Mouse (Mus musculus): Measurements from ENCODE around the gene Ptn.

Gene Ptn

DNA sequence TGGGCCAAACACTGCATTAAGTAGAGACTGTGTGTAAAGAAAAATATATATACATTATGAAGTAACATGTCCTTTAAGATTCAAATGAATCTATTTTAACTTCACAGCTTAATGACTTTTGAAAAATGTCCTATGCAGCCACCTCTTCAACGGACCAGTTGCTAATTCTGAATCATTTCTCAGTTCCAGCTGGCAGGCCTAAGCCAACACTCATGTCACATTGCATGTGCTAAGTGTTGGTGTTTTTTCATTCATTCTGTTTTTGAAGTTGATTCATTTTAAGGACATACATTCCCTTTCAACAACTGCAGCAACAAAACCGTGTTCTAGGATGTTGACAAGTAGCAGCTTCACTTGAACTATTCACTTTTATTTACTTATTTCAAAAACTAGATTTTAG, 6.0 kb upstream of the Ptn start:
- no peak for DNase-seq

DNA sequence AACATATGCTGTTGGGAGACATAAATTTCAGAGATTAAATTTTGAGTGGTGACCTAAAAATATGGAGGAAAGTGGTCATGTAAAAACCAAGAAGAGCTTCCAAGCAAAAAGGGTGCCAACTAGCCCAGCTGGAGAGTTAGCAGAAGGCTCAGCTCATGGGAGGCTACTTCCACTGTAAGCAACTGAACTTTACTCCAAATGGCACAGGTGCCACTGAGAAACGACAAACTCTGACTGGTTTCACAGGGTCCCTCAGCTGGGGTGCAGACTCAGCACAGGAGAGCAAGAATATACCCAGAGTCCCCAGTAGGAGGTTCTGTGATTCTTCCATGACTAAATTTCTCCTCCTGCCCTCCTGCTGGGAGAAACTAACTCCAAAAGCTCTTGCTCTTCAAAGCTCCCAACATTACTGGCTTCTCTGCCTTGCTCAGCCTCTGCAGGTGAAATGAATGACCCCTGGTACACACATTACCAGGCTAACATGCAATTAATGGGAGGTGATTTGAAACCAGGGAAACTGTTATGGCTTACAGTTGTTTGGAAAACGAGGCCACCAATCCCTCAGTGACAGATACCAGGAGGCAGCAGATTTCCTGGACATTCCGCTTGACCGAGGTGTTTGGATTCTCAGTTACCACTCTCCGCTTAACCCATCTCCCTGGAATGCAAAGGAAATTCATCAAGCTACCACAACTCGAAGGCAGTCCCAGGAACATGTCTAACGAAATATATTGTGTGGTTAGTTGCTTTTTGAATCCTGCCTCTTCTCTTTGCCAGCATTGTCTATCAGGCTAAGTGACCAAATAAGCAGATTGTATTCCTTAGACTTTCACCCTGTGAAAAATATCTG, 2.9 kb upstream of the Ptn start:
- no peak for DNase-seq

DNA sequence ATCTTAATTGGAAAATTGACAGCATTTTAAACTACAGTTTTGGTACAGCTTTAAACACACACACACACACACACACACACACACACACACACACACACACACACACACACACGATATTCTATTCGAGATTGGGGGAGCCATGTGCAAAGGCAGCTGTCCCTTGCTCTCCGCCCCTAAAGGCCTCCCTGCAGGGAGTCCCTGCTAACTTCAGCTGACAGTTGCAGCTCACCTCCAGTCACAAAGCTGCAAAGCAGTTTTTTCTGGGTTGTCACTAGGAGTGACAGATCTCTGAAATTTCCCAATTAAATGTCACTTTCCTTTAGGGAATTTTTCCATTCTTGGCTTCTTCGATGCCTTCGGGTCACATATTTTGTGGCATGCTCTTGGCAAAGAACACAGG, 428 bp upstream of the Ptn start:
- peak; percentile 14 to 40 for DNase-seq

DNA sequence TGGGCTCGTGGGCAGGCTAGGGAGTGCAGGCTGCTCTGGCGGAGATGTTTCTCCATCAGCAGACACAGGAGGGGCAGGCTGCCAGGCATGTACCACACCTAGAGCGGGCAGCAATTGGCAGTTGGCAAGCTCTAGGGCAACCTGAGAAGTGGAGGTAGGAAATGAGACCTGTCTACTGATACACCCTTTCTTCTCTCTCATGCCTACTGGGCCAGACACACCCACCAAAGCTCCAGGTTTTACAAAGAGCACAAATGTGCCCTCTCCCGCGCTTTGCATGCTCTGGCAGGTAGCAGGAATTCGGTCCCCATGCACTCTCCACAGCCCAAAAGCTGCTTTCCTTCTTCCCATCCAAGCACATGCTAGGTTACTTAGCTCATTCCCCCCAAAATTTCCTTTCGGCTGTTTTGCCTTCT, 701 bp downstream of the Ptn start:
- DNase-seq: peak; percentile 82 to 87

DNA sequence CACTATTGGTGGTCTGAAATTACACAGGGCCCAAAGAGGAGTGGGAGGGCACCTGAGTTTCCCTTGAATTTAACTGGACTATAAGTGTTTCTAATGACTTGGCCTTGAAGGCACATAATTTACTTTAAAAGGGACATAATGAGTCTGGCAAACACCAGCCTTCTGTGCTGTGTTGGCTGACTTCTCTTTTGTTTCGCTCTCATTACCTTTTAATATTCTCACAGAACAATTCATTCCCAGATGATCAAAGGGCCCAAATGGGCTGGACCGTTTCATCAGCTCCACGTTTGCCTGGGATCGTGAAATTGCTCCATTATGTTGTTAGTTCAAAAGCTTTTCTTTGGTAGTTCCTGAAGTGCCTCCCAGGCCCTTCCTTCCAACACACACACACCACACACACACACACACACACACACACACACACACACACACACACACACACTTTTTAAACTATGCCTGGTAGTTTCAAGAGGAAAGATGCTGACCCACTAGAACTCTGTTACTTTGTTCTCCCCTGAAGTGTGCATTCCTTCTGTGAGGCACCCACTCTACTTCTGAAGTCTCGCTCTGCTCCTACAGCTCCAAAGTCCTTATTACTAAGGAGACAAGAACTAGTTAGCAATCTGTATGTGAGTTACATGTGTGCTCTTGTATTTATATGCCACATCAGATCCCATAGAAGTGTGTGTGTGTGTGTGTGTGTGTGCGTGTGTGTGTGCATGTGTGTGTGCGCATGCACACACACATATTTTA, 1.5 kb downstream of the Ptn start:
- no peak for DNase-seq

DNA sequence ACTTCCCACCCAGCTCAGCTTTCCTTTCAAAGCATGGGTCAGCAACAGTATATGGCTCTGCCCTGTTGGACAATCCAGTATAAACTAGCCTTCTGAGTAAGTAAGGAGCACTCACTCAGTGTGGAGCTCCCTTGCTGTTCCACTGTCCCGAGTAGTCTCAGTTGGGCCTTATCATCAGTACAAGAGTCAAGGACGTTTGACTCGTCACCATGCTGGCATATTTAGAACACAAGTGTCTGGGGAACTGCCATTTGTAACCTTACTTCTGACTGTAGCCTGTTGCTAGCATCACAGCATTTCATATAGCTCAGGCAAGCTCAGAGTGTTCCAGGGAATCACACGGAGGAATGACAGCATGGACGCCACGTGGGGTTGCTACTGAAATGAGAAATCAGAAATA, 3.1 kb downstream of the Ptn start:
- no peak for DNase-seq

DNA sequence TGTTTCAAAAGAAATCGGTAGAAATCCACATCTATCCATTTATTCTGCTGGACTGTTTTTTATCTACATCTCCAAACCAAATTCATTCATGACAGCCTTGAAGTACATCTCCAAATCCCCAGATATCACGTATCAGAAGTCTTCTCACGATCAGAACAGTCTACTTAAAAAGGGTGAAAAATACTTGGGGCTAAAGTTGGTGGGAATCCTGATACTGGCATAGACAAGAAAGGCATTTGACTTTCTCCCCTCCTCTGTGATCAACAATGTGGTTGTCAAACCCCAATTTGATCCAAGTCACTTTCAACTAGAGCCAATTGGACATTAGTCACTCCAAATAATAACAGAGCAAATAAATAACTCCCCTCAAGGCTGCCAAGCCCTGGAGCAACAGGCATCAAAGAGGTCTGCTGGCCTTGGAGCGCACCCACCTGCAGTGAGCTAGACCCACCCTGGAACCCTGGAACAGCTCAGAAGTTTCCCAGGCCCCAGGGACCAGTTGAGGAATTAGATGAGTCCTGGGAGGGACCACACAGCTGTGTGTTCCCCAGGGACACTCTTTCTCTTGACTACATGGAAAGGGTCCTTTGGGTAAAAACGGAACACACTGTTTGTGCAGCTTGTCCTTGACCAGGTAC, 9.6 kb downstream of the Ptn start:
- DNase-seq: no peak

DNA sequence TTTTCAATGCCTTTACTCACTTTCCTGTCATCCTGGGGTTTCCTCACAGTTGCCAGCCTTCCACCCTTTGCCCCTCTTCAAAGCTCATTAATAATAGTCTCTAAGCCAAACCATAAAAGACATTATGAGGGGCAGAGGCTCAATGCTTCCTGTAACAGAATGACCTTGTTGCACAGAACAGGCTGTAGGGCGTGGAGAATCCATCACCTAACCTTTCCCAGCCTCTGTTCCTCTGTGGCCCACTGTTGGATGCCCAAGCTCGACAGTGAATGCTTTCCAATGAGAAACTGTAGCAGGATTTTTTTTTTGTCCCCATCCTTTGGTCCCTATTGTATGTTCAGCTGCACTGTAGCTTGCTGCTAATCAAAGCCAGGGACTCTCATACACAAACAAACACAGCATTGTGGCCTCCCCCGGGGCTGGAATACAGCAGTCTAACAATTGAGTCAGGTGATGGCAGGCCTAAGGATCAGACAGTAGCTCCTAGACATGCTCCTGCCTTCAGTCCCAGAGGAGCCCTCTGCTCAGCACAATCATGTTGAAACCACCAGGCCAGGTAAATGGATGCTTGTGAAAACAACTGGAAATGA, 12.9 kb downstream of the Ptn start:
- no peak for DNase-seq

DNA sequence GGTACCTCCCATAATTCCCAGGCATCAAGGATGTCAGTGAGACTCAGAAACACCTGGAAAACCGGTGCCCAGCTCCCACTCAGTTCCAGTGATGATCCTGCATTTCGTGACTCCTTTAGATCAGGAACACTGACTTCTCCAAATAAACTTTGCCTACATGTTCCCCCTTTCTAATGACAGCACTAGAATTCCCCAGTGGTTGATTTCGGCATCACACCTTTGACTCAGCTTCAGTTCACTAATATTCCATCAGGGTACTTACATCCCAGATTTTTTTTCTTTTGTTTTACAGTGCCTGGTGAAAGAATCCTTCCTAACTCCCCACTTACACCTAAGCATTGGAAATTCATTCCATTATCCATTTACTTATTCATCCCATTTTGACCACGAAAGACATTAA, 15.5 kb downstream of the Ptn start:
- no peak for DNase-seq

DNA sequence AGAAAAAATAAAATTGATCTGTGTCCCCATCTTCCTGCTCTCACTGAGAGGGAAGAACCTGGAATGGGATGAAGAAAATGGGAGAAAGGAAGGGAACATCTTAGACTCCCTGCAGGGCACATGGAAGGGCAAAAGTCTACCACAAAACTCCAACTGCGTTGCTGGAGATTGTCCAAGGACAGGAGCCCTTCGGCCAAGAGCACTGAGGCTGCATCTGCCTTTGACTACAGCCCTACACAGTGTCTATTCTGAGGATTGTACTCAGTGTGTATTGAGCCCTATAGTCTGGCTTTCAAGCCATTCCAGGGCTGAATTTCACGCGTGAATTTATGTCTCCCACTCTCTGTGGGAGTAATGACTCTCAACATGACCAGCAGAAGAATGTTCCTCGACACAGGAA, 16.2 kb downstream of the Ptn start:
- peak; percentile 77 to 86 for DNase-seq

DNA sequence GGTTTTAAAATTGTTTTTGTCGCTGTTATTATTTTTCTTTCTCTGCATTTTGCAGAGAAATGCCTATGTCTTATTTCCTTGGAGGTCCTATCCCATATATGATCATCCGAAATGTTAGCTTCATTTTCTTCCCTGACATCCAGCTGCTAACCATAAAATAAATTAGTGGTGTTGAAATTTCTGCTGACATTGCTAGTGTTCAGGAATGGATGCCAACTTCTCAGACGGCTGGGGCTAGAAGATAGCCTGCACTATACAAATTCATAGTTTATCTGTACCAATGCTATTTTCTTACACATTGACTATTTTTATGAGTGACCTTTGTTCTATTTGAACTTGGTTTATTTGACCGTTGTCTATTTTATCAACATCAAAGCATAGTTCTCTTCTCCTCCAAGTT, 20.8 kb downstream of the Ptn start:
- DNase-seq: no peak

DNA sequence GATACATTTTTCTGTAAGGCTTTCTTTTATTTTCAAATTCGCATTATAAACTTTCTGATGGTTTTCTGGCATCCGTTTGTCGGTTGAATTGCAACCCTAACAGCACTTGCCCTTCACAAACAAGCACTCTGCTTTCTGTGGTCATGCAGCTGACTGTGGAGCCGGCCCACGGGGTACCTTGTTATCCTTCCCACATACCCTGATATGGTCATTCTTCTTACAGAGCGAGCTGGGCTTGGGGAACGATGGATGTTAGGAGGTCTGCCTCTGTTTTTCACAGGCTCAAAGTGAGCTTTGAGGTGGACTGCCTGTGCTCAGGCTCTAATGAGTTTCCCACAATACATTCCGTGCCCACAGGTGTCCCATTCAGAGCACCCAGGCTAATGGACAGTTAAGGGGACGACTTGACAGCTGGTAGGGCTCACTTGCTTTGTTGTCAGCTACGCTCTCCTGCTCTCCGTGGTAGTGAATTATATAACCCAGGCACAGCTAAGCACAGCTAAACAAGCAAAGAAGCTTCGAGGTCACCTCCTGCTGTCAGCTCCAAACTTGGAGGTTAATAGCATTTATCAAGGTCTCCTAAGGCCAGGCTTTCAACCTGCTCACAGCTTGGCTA, 21.3 kb downstream of the Ptn start:
- peak; percentile 17 to 25 for DNase-seq

DNA sequence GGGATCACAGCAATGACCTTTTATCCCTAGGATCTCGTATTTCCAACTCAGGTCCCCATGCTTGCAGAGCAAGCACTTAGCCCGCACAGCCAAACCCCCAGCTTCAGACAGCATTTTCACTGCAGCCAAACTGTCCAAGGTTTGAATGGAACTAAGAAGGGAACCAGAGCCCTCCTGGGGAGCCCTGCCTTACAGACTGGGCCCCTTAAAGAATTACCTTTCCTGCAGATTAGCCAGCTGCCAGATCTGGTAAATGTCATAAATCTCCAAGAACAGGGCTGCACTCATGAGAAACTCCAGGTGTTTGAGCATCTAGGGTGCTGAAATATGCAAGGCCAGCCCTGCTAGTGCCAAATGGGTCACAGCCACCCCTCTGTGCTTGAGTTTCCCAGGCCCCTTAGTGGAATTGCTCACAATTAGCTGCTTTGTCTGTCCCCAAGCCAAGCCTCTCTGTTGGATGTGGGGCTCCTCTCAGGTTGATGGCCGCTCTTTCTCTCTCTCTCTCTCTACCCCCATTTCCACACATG, 25.3 kb downstream of the Ptn start:
- no peak for DNase-seq

DNA sequence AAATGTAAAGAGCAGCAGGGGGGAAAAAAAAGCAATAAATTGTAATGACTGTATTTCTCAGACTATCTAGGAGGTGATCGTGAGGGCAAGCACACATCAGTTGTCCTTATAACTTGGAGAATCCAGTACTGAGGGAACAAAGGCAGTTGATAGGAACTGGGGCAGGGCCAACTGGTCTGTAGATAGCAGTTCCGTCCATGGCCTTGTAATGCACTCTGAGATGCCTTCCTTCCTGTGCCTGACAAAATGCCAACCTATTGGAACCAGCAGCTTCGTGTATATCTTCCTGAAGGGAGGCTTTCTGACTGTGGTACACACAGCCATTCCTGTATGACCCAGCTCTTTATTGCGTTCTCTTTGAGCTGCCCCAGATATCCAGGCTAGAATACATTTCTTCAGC, 27.5 kb downstream of the Ptn start:
- no peak for DNase-seq

DNA sequence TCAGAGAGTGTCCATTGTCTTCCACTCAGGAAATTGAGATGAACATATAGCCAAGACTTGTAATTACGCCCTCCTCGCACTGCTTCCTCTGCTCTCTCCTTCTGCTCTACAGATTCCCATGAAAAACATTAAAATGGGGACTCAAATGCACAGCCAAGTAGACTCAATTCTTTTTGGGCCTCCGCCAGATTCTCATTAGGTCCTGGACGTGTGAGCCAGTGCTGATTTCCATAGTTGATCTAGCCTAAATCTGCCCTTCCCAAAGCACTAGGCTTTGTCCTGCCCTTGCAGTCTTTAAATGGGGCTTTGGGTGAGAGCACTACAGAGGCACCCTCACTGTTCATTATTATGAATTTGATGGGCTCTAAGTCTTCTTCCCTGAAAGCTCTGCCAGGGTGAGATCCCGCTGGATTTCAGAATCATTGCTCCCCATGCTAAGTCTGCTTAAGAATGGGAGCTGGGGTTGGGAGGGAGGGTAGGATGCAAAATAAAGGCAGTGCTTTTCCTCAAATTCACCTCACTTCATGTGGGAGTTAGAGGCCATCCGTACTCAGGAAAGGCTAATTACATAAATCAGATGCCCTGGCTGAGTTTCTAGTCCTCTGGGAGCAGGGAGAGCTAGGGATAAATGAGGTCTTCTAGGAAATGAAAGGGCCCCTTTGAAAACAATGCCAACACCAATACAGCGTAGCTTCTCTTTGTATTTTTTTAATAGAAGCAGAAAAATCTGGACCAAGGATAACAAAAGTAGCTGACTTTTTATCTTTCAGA, 32.3 kb downstream of the Ptn start:
- peak in 1 of 2 experiments; percentile 27 for DNase-seq

DNA sequence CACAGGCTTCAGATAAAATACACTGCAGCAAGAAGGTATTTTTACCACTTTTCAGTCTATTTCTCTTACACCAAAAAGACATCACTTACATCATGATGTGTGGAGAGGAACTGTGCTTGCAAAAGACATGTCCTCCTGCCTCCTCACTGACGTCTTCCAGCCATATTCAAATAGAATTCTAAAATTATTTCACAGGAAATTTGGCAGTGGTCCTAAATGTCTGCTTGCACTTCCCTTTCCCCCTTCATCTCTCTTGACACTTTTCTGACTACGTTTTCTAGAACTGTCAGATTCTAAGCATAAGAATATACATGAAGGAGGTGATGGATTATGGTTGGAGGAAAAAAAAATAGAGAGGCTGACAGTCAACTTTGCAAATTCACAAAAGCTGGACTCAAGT, 33.0 kb downstream of the Ptn start:
- DNase-seq: no peak

DNA sequence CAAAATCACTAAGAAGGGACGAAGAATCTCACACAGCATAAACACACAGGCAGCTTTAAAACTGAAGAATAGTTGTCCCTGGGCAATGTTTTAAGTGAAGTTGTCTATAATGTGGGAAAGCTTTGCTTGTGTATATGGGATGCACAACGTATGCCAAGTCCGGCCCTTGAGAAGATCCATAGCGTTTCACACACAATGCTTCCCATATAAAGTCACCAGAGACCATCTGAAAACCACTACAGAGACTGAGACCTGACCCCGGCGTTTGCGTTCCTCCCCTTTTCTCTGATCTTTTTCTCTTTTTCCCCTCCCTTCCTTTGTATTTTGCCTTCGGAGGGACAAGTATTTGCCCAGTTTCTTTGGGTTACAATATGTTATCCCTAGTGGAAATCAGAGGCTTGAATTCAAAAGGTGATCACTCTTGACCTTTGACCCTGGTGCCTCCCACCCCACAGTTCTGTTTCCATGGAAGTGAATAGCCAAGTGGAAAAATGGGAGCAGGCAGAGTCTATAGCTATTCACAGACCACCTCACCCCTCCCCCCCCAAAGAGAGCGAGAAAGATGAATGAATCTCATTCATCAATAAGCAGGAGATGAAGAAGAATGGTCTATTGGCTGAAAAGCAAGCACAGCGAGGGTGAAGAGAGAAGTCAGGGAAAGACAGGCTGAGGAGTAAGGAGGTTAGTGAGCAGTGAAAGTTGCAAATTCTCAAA, 34.2 kb downstream of the Ptn start:
- no peak for DNase-seq

DNA sequence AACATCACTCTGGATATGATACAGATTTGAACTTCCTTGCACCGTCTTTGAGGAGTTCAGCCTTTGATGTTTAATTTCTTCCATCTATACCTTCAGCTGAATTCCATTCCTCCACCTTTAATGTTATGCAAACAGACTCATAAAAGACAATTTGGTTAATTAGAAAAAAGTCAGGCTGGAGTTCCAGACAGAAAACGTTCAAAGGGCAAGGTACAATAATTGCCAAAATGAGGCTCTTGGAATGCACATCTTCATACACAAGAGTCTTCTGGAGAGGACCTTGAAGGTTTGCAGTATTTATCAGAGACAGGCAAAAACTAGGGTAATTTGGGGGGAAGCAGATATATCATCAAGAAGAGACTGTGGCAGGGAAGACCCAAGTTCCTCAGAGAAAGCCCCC, 37.5 kb downstream of the Ptn start:
- no peak for DNase-seq

DNA sequence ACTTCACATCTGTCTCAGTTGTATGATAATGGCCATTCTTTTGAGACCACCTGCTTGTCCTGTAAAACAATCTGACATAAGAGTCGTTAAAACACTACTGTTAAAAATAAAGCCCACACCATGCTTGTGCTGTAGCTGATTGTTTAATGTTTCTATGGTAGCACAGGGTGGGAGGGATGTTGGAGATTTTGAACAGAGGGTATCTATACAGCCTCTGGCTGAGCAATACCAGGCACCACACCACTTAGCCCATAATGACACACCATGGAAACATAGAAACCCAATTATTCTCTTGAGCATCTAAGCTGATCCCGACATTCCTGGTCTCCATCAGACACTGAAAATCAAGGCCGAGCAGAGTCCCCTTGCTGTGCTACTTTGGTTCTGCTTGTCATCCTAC, 41.0 kb downstream of the Ptn start:
- no peak for DNase-seq

DNA sequence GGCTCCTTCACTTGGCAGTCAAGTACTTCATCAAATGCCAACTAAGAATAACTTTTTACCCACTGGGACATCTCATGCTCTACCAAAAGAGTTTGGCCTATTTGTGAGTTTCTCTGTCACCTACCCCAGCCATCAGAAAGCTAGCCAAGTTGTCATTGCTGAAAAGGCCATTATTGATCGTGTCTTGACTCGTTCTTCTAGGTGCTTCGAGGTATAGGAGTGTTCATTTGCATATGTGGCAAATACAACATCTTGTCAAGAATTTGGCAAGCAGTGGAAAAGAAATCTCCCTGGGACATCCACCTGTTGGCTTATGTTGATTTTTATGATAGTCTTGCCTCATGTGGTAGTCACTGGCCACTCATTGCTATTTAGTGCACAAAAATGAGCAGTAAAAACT, 43.1 kb downstream of the Ptn start:
- DNase-seq: no peak

Measured in cerebellum, postnatal 25 days (tissue).